In genomic region chr1:191063700-191064099, GRCm38 (mm10) we compare ENCODE assay signal across 11 mouse cellular contexts. TPM values are rescaled to one million over a fixed set of nuclear protein-coding genes. Genes with fewer than 3 reads are reported as not detected.
DNase-seq lines count a peak whose midpoint lies in the region; ATAC-seq and TF ChIP-seq lines count a peak whose summit lies in the region.
"Had no signal": no experiment of that assay in that cellular context is flagged by ENCODE, and none has a peak within 500 bp of the region (broad histone marks: within the 10 kb centered on the region; RNA-seq: fewer than 3 reads in every experiment).

No protein-coding gene starts in this region.

- peaks cover 60% of the 10 kb centered on the region for H3K79me2 ChIP-seq in C2C12 (ENCODE audit: control insufficient read depth, insufficient read depth)

- intact Hi-C loops in gastrocnemius, postnatal 36 days (cut with DNase I), result loop anchor here (5.0 kb wide), 1 partner anchor 36 kb away; the partner anchor contains the start of gene Flvcr1

- H3K79me3 ChIP-seq in C2C12 (ENCODE audit: low read depth), result peaks cover 43% of the 10 kb centered on the region

- H3K27ac ChIP-seq in forebrain, embryonic 16.5 days (ENCODE audit: low read length), result no peak overlapping the region
- peak overlapping the region; percentile 75; the same call in 1 of the 2 replicates for H3K27ac ChIP-seq in liver, embryonic 15.5 days (replicated peaks)

- no peak for TF ChIP-seq CTCF in C2C12 (IDR thresholded peaks at IDR 0.05; ENCODE audit: control insufficient read depth, insufficient read depth, insufficient read length)

- ATAC-seq in erythroblast, adult 5-6 weeks (replicated peaks; ENCODE audit: low FRiP score, poor library complexity, severe bottlenecking), result no peak
- ATAC-seq in forebrain, embryonic 16.5 days, result no peak
- ATAC-seq in liver, embryonic 15.5 days (ENCODE audit: insufficient read depth), result no peak

- H3K4me3 ChIP-seq in erythroblast, embryonic 14.5 days (replicated peaks), result peak overlapping the region; percentile 82
- H3K4me3 ChIP-seq in C2C12 (ENCODE audit: insufficient read depth, poor library complexity, severe bottlenecking), result peak overlapping the region; percentile 84
- H3K4me3 ChIP-seq in forebrain, embryonic 16.5 days (replicated peaks; ENCODE audit: low read length), result peak overlapping the region; percentile 65
- H3K4me3 ChIP-seq in liver, embryonic 15.5 days (replicated peaks), result peak overlapping the region; percentile 98

- H3K9ac ChIP-seq in forebrain, embryonic 16.5 days (replicated peaks; ENCODE audit: low read depth, low read length), result no peak overlapping the region
- peak overlapping the region; percentile 92 for H3K9ac ChIP-seq in liver, embryonic 15.5 days

- peak overlapping the region; percentile 92 for H3ac ChIP-seq in C2C12 (ENCODE audit: control insufficient read depth, insufficient read length, low read depth)

- peaks cover 41% of the 10 kb centered on the region for H3K36me3 ChIP-seq in erythroblast, embryonic 14.5 days (ENCODE audit: control insufficient read depth)
- H3K36me3 ChIP-seq in C2C12 (ENCODE audit: control insufficient read depth, insufficient read depth), result peaks cover 34% of the 10 kb centered on the region
- no peaks in the 10 kb centered on the region for H3K36me3 ChIP-seq in forebrain, embryonic 16.5 days (ENCODE audit: control insufficient read depth, insufficient read depth)
- H3K36me3 ChIP-seq in liver, embryonic 15.5 days (replicated peaks), result peaks cover 41% of the 10 kb centered on the region

- peaks cover 37% of the 10 kb centered on the region for H3K4me1 ChIP-seq in erythroblast, embryonic 14.5 days (ENCODE audit: control insufficient read depth)
- peaks cover 13% of the 10 kb centered on the region for H3K4me1 ChIP-seq in forebrain, embryonic 16.5 days (replicated peaks; ENCODE audit: control insufficient read depth, insufficient read depth, low read length)
- H3K4me1 ChIP-seq in liver, embryonic 15.5 days (replicated peaks), result peaks cover 36% of the 10 kb centered on the region

- 67% methylated on average over 9 of the region's 9 CpGs for whole genome bisulfite sequencing in forebrain, embryonic 16.5 days
- WGBS in liver, embryonic 15.5 days (ENCODE audit: insufficient replicate concordance), result 35% methylated on average over 9 of the region's 9 CpGs

- H3K4me2 ChIP-seq in forebrain, embryonic 16.5 days (ENCODE audit: low read length), result peak overlapping the region; percentile 92
- H3K4me2 ChIP-seq in liver, embryonic 15.5 days, result peak overlapping the region; percentile 86

- DNase-seq in gastrocnemius, postnatal 36 days, result no peak
- no peak for DNase-seq in adrenal gland, postnatal 14 days
- no peak for DNase-seq in right cerebral cortex, postnatal 4 days
- DNase-seq: lung, postnatal 36 days had no signal

- no peaks in the 10 kb centered on the region for H3K27me3 ChIP-seq in erythroblast, embryonic 14.5 days (ENCODE audit: control insufficient read depth)
- no peaks in the 10 kb centered on the region for H3K27me3 ChIP-seq in C2C12 (ENCODE audit: control insufficient read depth, insufficient read depth, insufficient read length)
- H3K27me3 ChIP-seq in forebrain, embryonic 16.5 days (replicated peaks; ENCODE audit: control insufficient read depth, insufficient read depth, low read length), result no peaks in the 10 kb centered on the region
- no peaks in the 10 kb centered on the region for H3K27me3 ChIP-seq in liver, embryonic 15.5 days

- H3K9me3 ChIP-seq in erythroblast, embryonic 14.5 days (ENCODE audit: control insufficient read depth, low read length), result no peaks in the 10 kb centered on the region
- no peaks in the 10 kb centered on the region for H3K9me3 ChIP-seq in forebrain, embryonic 16.5 days (ENCODE audit: control insufficient read depth, low read length)
- H3K9me3 ChIP-seq in liver, embryonic 15.5 days (replicated peaks), result no peaks in the 10 kb centered on the region

TF ChIP-seq in C2C12, 6 proteins besides CTCF, POLR2A, EP300 and RAD21:
- TF ChIP-seq MYOG (IDR thresholded peaks at IDR 0.05; ENCODE audit: control insufficient read depth, extremely low read depth, insufficient read length) (no peak), CEBPB (IDR thresholded peaks at IDR 0.05; ENCODE audit: low read depth) (no peak), MAX (IDR thresholded peaks at IDR 0.05) (no peak), FOSL1 (IDR thresholded peaks at IDR 0.05; ENCODE audit: insufficient read depth, low read length, poor library complexity, severe bottlenecking) (no peak), MYOD1 (IDR thresholded peaks at IDR 0.05; ENCODE audit: control insufficient read depth, insufficient read length, low read depth) (no peak), USF1 (IDR thresholded peaks at IDR 0.05; ENCODE audit: low read depth) (no peak)

RNA-seq across cellular contexts. Expression of gene Nsl1, which starts 0.9 kb away (rescaled TPM):
- 1.4 and 3.2 TPM in 2 replicates for polyA plus RNA-seq in erythroblast, embryonic 14.5 days (2012)
- 2.1 and 6.7 TPM in 2 replicates for total RNA-seq in erythroblast, adult 5-6 weeks (2015; ENCODE audit: low replicate concordance)
- total RNA-seq in erythroblast, adult 5-6 weeks (2017; ENCODE audit: low replicate concordance), result 3.8 and 7.5 TPM in 2 replicates
- polyA plus RNA-seq in C2C12 (2012; fragmentation: generic; extraction: Trizol), result 9.4 TPM
- 7.3 and 8.2 TPM in 2 replicates for polyA plus RNA-seq in forebrain, embryonic 16.5 days (2015; fragmentation: Nextera tagmentation; extraction: Ambion mirVana)
- 14.3 and 14.6 TPM in 2 replicates for polyA plus RNA-seq in liver, embryonic 15.5 days (2015; fragmentation: Nextera tagmentation; extraction: Ambion mirVana)
- under 1 TPM; 0.22 to 0.64 TPM for total RNA-seq in gastrocnemius, postnatal 36 days (2021)
- total RNA-seq in adrenal gland, postnatal 14 days (2021), result 2.2 and 3.4 TPM in 2 replicates

RNA-seq across cellular contexts. Expression of gene Tatdn3, which starts 1.0 kb away (rescaled TPM):
- polyA plus RNA-seq in erythroblast, embryonic 14.5 days (2012), result 0.04 and 0.08 TPM in 2 replicates
- 5.6 and 8.5 TPM in 2 replicates for total RNA-seq in erythroblast, adult 5-6 weeks (2015; ENCODE audit: low replicate concordance)
- total RNA-seq in erythroblast, adult 5-6 weeks (2017; ENCODE audit: low replicate concordance), result 1.3 TPM in 1 of 2 replicates, not detected in the other
- polyA plus RNA-seq in C2C12 (2012; fragmentation: generic; extraction: Trizol), result 6.1 TPM
- 12.9 and 13.2 TPM in 2 replicates for polyA plus RNA-seq in forebrain, embryonic 16.5 days (2015; fragmentation: Nextera tagmentation; extraction: Ambion mirVana)
- polyA plus RNA-seq in liver, embryonic 15.5 days (2015; fragmentation: Nextera tagmentation; extraction: Ambion mirVana), result 5.6 and 6.7 TPM in 2 replicates
- 10 to 100 TPM; 12.6 to 14.3 TPM for total RNA-seq in gastrocnemius, postnatal 36 days (2021)
- 17.5 and 21.8 TPM in 2 replicates for total RNA-seq in adrenal gland, postnatal 14 days (2021)

RNA-seq across cellular contexts. Expression of gene Spata45, which starts 27.3 kb away (rescaled TPM):
- polyA plus RNA-seq in erythroblast, embryonic 14.5 days (2012), result not detected in 2 replicates
- total RNA-seq in erythroblast, adult 5-6 weeks (2015; ENCODE audit: low replicate concordance), result not detected in 2 replicates
- total RNA-seq in erythroblast, adult 5-6 weeks (2017; ENCODE audit: low replicate concordance), result not detected in 2 replicates
- polyA plus RNA-seq in C2C12 (2012; fragmentation: generic; extraction: Trizol), result not detected
- polyA plus RNA-seq in forebrain, embryonic 16.5 days (2015; fragmentation: Nextera tagmentation; extraction: Ambion mirVana), result not detected in 2 replicates
- polyA plus RNA-seq in liver, embryonic 15.5 days (2015; fragmentation: Nextera tagmentation; extraction: Ambion mirVana), result not detected in 2 replicates
- total RNA-seq in gastrocnemius, postnatal 36 days (2021), result not detected
- total RNA-seq in adrenal gland, postnatal 14 days (2021), result not detected in 2 replicates
- total RNA-seq: gastrocnemius, postnatal 10 days had no signal
- polyA plus RNA-seq: brain, embryonic 14.5 days had no signal

RNA-seq across cellular contexts. Expression of gene Batf3, which starts 33.9 kb away (rescaled TPM):
- polyA plus RNA-seq in erythroblast, embryonic 14.5 days (2012), result 0.14 TPM in 1 of 2 replicates, not detected in the other
- 2.1 TPM in 1 of 2 replicates, not detected in the other for total RNA-seq in erythroblast, adult 5-6 weeks (2015; ENCODE audit: low replicate concordance)
- 0.70 TPM in 1 of 2 replicates, not detected in the other for total RNA-seq in erythroblast, adult 5-6 weeks (2017; ENCODE audit: low replicate concordance)
- 0.78 TPM for polyA plus RNA-seq in C2C12 (2012; fragmentation: generic; extraction: Trizol)
- polyA plus RNA-seq in forebrain, embryonic 16.5 days (2015; fragmentation: Nextera tagmentation; extraction: Ambion mirVana), result 0.75 and 2.0 TPM in 2 replicates
- 1.9 and 2.0 TPM in 2 replicates for polyA plus RNA-seq in liver, embryonic 15.5 days (2015; fragmentation: Nextera tagmentation; extraction: Ambion mirVana)
- total RNA-seq in gastrocnemius, postnatal 36 days (2021), result not detected
- total RNA-seq in adrenal gland, postnatal 14 days (2021), result 2.0 and 5.2 TPM in 2 replicates

RNA-seq across cellular contexts. Expression of gene Flvcr1, which starts 37.7 kb away (rescaled TPM):
- polyA plus RNA-seq in erythroblast, embryonic 14.5 days (2012), result 0.15 and 0.27 TPM in 2 replicates
- 9.4 and 13.6 TPM in 2 replicates for total RNA-seq in erythroblast, adult 5-6 weeks (2015; ENCODE audit: low replicate concordance)
- total RNA-seq in erythroblast, adult 5-6 weeks (2017; ENCODE audit: low replicate concordance), result 5.3 and 7.8 TPM in 2 replicates
- polyA plus RNA-seq in C2C12 (2012; fragmentation: generic; extraction: Trizol), result 7.0 TPM
- polyA plus RNA-seq in forebrain, embryonic 16.5 days (2015; fragmentation: Nextera tagmentation; extraction: Ambion mirVana), result 7.2 and 8.8 TPM in 2 replicates
- polyA plus RNA-seq in liver, embryonic 15.5 days (2015; fragmentation: Nextera tagmentation; extraction: Ambion mirVana), result 2.5 and 3.4 TPM in 2 replicates
- total RNA-seq in gastrocnemius, postnatal 36 days (2021), result 10 to 100 TPM; 12.5 to 20.2 TPM
- 15.0 and 23.8 TPM in 2 replicates for total RNA-seq in adrenal gland, postnatal 14 days (2021)
